Comparison of ENCODE assay signal across 8 mouse cellular contexts in the genomic region with DNA sequence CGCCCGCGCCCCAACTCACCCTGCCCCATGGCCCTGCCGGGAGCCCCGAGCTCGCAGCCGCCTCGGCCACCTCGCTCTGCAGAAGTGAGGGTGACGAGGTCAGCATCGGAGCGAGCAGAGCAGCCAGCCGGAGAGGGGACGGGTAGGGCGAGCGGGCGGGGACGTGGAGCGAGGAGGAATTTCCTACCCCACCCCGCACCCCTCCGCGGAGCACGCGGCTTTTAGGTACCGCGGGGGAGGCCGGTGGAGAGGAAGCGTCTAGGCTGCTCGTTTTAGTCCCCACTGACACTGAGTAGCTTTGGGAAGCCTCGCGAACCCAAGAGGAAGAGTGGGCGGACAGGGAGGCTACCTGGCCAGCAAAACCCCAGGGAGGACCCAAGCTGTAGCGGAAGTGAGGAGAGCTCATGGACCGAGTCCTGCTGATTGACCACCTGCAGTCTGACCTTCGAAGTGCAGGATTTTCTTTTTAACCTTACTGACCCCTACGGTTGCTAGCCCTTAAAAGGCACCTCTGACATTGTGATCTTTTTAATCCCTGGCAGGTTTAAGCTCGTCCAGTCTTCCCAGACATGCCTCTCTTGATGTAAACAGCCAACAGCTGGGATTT. TPM values are rescaled to one million over a fixed set of nuclear protein-coding genes. Genes with fewer than 3 reads are reported as not detected.
A peak's percentile ranks its signal among the peaks of the same experiment; 100 is the strongest.
DNase-seq lines count a peak whose midpoint lies in the region; ATAC-seq and TF ChIP-seq lines count a peak whose summit lies in the region.

A gene (minus strand): TSS at position 440 of the 607 bp plus-strand sequence.

- ATAC-seq in limb, embryonic 15.5 days (ENCODE audit: insufficient number of reproducible peaks, low FRiP score, low TSS enrichment, low read depth) = peak; percentile 68; the same call in 1 of the 2 replicates

- intact Hi-C loops in heart, postnatal 10 days (cut with DNase I) = loop anchor here (1.0 to 5.0 kb wide), 4 partner anchors 50 to 217 kb away; a partner anchor contains a TSS

- TF ChIP-seq POLR2A in myocyte (IDR thresholded peaks at IDR 0.05; ENCODE audit: insufficient read length, low read depth) = no peak

- H3K4me3 ChIP-seq in limb, embryonic 15.5 days = peak within 1 kb of the TSS; percentile 72
- peak within 1 kb of the TSS; percentile 41 for H3K4me3 ChIP-seq in myocyte

- H3K79me2 ChIP-seq in myocyte (ENCODE audit: control insufficient read depth, insufficient read depth) = no peaks in the 10 kb centered on the region

- WGBS in limb, embryonic 15.5 days = under 1% methylated on average over 34 of the region's 37 CpGs

- H3ac ChIP-seq in myocyte (ENCODE audit: control insufficient read depth, insufficient read length) = peak within 1 kb of the TSS; percentile 48

- 0 out of 2 replicates have a peak, but pooled peaks cover 8% of the 10 kb centered on the region for H3K27me3 ChIP-seq in limb, embryonic 15.5 days
- H3K27me3 ChIP-seq in myocyte (ENCODE audit: control insufficient read depth, insufficient read depth, insufficient read length) = no peaks in the 10 kb centered on the region

- peak within 1 kb of the TSS; percentile 81 for H3K27ac ChIP-seq in limb, embryonic 15.5 days

- peak within 1 kb of the TSS; percentile 96 for H3K4me2 ChIP-seq in limb, embryonic 15.5 days
- H3K4me2 ChIP-seq in myocyte (ENCODE audit: low read depth) = peak within 1 kb of the TSS; percentile 97

- H3K4me1 ChIP-seq in limb, embryonic 15.5 days = peaks cover 10% of the 10 kb centered on the region

- peak within 1 kb of the TSS; percentile 69 for H3K9ac ChIP-seq in limb, embryonic 15.5 days

- no peaks in the 10 kb centered on the region for H3K36me3 ChIP-seq in limb, embryonic 15.5 days
- no peaks in the 10 kb centered on the region for H3K36me3 ChIP-seq in myocyte (ENCODE audit: control insufficient read depth, insufficient read depth)

- H3K9me3 ChIP-seq in limb, embryonic 15.5 days = no peaks in the 10 kb centered on the region

- DNase-seq in adrenal gland, adult 18-20 months (ENCODE audit: low spot score in 2 of 2) = peak in 1 of 2 experiments; percentile 62
- DNase-seq in adrenal gland, adult (ENCODE audit: inconsistent age in 2 of 2, low spot score in 1 of 2) = no peak
- DNase-seq in B cell, adult 2 months = peak; percentile 86 to 88
- peak; percentile 72 for DNase-seq in embryo, embryonic 10.5 days (ENCODE audit: low spot score)
- DNase-seq in heart, postnatal 10 days = no peak
- DNase-seq in thymus, postnatal 4 days = peak; percentile 59

TF ChIP-seq in myocyte, 11 proteins besides CTCF, POLR2A, EP300 and RAD21:
- no peak for TF ChIP-seq POLR2AphosphoS2 (IDR thresholded peaks at IDR 0.05; ENCODE audit: insufficient read length, low read depth)
- no peak for TF ChIP-seq REST (IDR thresholded peaks at IDR 0.05; ENCODE audit: insufficient read depth, insufficient read length)
- no peak for TF ChIP-seq MAX (IDR thresholded peaks at IDR 0.05; ENCODE audit: low read depth)
- TF ChIP-seq E2F4 (IDR thresholded peaks at IDR 0.05; ENCODE audit: insufficient read depth) = no peak
- no peak for TF ChIP-seq TCF12 (IDR thresholded peaks at IDR 0.05; ENCODE audit: insufficient read depth, poor library complexity, severe bottlenecking)
- no peak for TF ChIP-seq TCF3 (IDR thresholded peaks at IDR 0.05; ENCODE audit: insufficient read length, low read depth)
- no peak for TF ChIP-seq MYOD1 (IDR thresholded peaks at IDR 0.05; ENCODE audit: control insufficient read depth in 1 of 3, insufficient read length in 2 of 3, low read depth in 2 of 3)
- TF ChIP-seq CEBPB (IDR thresholded peaks at IDR 0.05; ENCODE audit: insufficient read depth, poor library complexity, severe bottlenecking) = no peak
- TF ChIP-seq USF1 (IDR thresholded peaks at IDR 0.05; ENCODE audit: low read depth) = no peak
- no peak for TF ChIP-seq MYOG (IDR thresholded peaks at IDR 0.05; ENCODE audit: control insufficient read depth in 1 of 3, insufficient read depth in 1 of 3, insufficient read length in 2 of 3, low read depth in 2 of 3)
- TF ChIP-seq SRF (IDR thresholded peaks at IDR 0.05; ENCODE audit: control insufficient read depth, insufficient read length, low read depth) = no peak

RNA-seq across cellular contexts. Expression of the gene that starts here (rescaled TPM):
- 100 to 1,000 TPM; 271 to 319 TPM for total RNA-seq in adrenal gland, adult 18-20 months (2021)
- total RNA-seq in heart, postnatal 10 days (2021) = 10 to 100 TPM; 44.8 to 47.4 TPM
- polyA plus RNA-seq in limb, embryonic 15.5 days (2015; fragmentation: Nextera tagmentation; extraction: Ambion mirVana) = 4.4 TPM in 2 replicates
- 2.4 TPM for polyA plus RNA-seq in myocyte (2012; fragmentation: generic; extraction: Trizol)

Comparison
In these comparisons a context has a peak if more than half of its experiments do, and no peak if none do; other contexts are left out.
1. RNA of the gene that starts here (total RNA-seq): 271 to 319 TPM in adrenal gland, adult 18-20 months; 44.8 to 47.4 TPM in heart, postnatal 10 days; every median in the first group is over 4 times any median in the second.
2. DNase-seq: peak in B cell, adult 2 months (2 of 2), embryo, embryonic 10.5 days (single experiment) and thymus, postnatal 4 days (single experiment); none in adrenal gland, adult (0 of 2) and heart, postnatal 10 days (0 of 2).